Mouse (Mus musculus) intestine, embryonic 16.5 days (tissue): ENCODE data around the gene Gm20388. TPM values are rescaled to one million over a fixed set of nuclear protein-coding genes. Genes with fewer than 3 reads are reported as not detected.

Experiments
- ATAC-seq: fragments of 200-750 bp; cut with Nextera tagmentation; 2 replicates; pipeline ENCODE4 v1.8.0; 2017; ENCODE audit warnings: moderate TSS enrichment, moderate library complexity
- H3K27ac ChIP-seq: fragments of 300-500 bp; sonication (generic); 2 replicates; pipeline ENCODE4 v1.5.1; 2014; ENCODE audit warnings: mild to moderate bottlenecking, low read length
- H3K27me3 ChIP-seq: fragments of 300-500 bp; sonication (generic); replicated peaks from 2 replicates; pipeline ENCODE4 v1.6.1; 2014; ENCODE audit warnings: low read length, control low read depth, mixed read lengths; ENCODE audit not compliant: control insufficient read depth, insufficient read depth
- H3K36me3 ChIP-seq: fragments of 300-500 bp; sonication (generic); 2 replicates; pipeline ENCODE4 v1.6.1; 2014; ENCODE audit warnings: low read length, control low read depth; ENCODE audit not compliant: control insufficient read depth, insufficient read depth
- H3K4me1 ChIP-seq: fragments of 300-500 bp; sonication (generic); 2 replicates; pipeline ENCODE4 v1.6.1; 2014; ENCODE audit warnings: low read length, control low read depth, mixed read lengths; ENCODE audit not compliant: control insufficient read depth, insufficient read depth
- H3K4me2 ChIP-seq: fragments of 300-500 bp; sonication (generic); 2 replicates; pipeline ENCODE4 v1.6.1; 2014; ENCODE audit warnings: low read depth, low read length, control low read depth
- H3K4me3 ChIP-seq: fragments of 300-500 bp; sonication (generic); 2 replicates; pipeline ENCODE4 v1.5.1; 2014; ENCODE audit warnings: mild to moderate bottlenecking, low read length
- H3K9ac ChIP-seq: fragments of 300-500 bp; sonication (generic); 2 replicates; pipeline ENCODE4 v1.6.1; 2014; ENCODE audit warnings: low read depth, low read length
- H3K9me3 ChIP-seq: fragments of 300-500 bp; sonication (generic); 2 replicates; pipeline ENCODE4 v1.6.1; 2016; ENCODE audit warnings: low read length, control low read depth; ENCODE audit not compliant: control insufficient read depth
- WGBS: fragments of 180-500 bp; shearing (Covaris S2); extraction: QIAGEN DNeasy Blood & Tissue Kit; methylation state at CpG from one replicate; pipeline ENCODE4 v1.1.7; 2014; 5-methylcytosine and 5-hydroxymethylcytosine counted together
- polyA plus RNA-seq: library from polyadenylated mRNA; unstranded; fragments of >200 nt; fragmentation: Nextera tagmentation; extraction: Ambion mirVana; gene quantifications from 2 replicates; pipeline ENCODE4 v1.2.1, GENCODE M21; 2015

The Gm20388 gene
- polyA plus RNA-seq, 1 experiment from 2014 or later = 5.8 TPM

GRCm38 (mm10) chr8:121981520-121981895 is 2070.9 kb downstream of the Gm20388 start:
- no peak for ATAC-seq
- H3K4me3 ChIP-seq = no peak overlapping the region
- no peak overlapping the region for H3K9ac ChIP-seq
- no peaks in the 10 kb centered on the region for H3K9me3 ChIP-seq
- H3K4me2 ChIP-seq = no peak overlapping the region
- WGBS = 86% methylated on average over 7 of the region's 7 CpGs
- H3K27ac ChIP-seq = no peak overlapping the region
- peaks cover 8% of the 10 kb centered on the region for H3K36me3 ChIP-seq
- no peaks in the 10 kb centered on the region for H3K4me1 ChIP-seq
- no peaks in the 10 kb centered on the region for H3K27me3 ChIP-seq

- no peaks in the 10 kb centered on the region for H3K9me3 ChIP-seq
- H3K4me1 ChIP-seq = no peaks in the 10 kb centered on the region
- no peaks in the 10 kb centered on the region for H3K27me3 ChIP-seq
- H3K9ac ChIP-seq = no peak overlapping the region
- 100% methylated on average over 3 of the region's 3 CpGs for WGBS
- peaks cover 13% of the 10 kb centered on the region; the same call in 1 of the 2 replicates for H3K36me3 ChIP-seq
- H3K4me3 ChIP-seq = no peak overlapping the region
- H3K27ac ChIP-seq = no peak overlapping the region
- no peak for ATAC-seq
- H3K4me2 ChIP-seq = no peak overlapping the region
These were observed 2075.0 kb downstream of the Gm20388 start for GRCm38 (mm10) chr8:121985673-121986072.

GRCm38 (mm10) chr8:121987892-121988291 is 2077.3 kb downstream of the Gm20388 start:
- Histone ChIP-seq H3K4me1 (no peaks in the 10 kb centered on the region), H3K36me3 (peaks cover 13% of the 10 kb centered on the region; the same call in 1 of the 2 replicates), H3K27ac (no peak overlapping the region), H3K9ac (no peak overlapping the region), H3K27me3 (no peaks in the 10 kb centered on the region), H3K4me3 (no peak overlapping the region), H3K9me3 (no peaks in the 10 kb centered on the region), H3K4me2 (no peak overlapping the region)
- 86% methylated on average over 5 of the region's 5 CpGs for WGBS
- no peak for ATAC-seq

- ATAC-seq = no peak
- no peak overlapping the region for H3K27ac ChIP-seq
- 85% methylated on average over 9 of the region's 9 CpGs for WGBS
- H3K36me3 ChIP-seq = peaks cover 13% of the 10 kb centered on the region; the same call in 1 of the 2 replicates
- H3K4me3 ChIP-seq = no peak overlapping the region
- H3K9me3 ChIP-seq = no peaks in the 10 kb centered on the region
- H3K9ac ChIP-seq = no peak overlapping the region
- no peak overlapping the region for H3K4me2 ChIP-seq
- H3K27me3 ChIP-seq = no peaks in the 10 kb centered on the region
- H3K4me1 ChIP-seq = no peaks in the 10 kb centered on the region
These were observed 2080.0 kb downstream of the Gm20388 start for GRCm38 (mm10) chr8:121990506-121991255.

- WGBS = 81% methylated on average over 7 of the region's 7 CpGs
- Histone ChIP-seq H3K9ac (no peak overlapping the region), H3K27me3 (no peaks in the 10 kb centered on the region), H3K27ac (no peak overlapping the region), H3K4me2 (no peak overlapping the region), H3K36me3 (peaks cover 13% of the 10 kb centered on the region; the same call in 1 of the 2 replicates), H3K4me1 (no peaks in the 10 kb centered on the region), H3K4me3 (no peak overlapping the region), H3K9me3 (no peaks in the 10 kb centered on the region)
- no peak for ATAC-seq
These were observed 2081.0 kb downstream of the Gm20388 start for GRCm38 (mm10) chr8:121991611-121992010.

GRCm38 (mm10) chr8:121992911-121993310 is 2082.3 kb downstream of the Gm20388 start:
- H3K27me3 ChIP-seq = no peaks in the 10 kb centered on the region
- H3K9me3 ChIP-seq = no peaks in the 10 kb centered on the region
- no peak overlapping the region for H3K27ac ChIP-seq
- no peak for ATAC-seq
- peaks cover 13% of the 10 kb centered on the region; the same call in 1 of the 2 replicates for H3K36me3 ChIP-seq
- 74% methylated on average over 4 of the region's 4 CpGs for WGBS
- H3K9ac ChIP-seq = no peak overlapping the region
- H3K4me1 ChIP-seq = no peaks in the 10 kb centered on the region
- no peak overlapping the region for H3K4me3 ChIP-seq
- H3K4me2 ChIP-seq = no peak overlapping the region

GRCm38 (mm10) chr8:121995112-121995511 is 2084.5 kb downstream of the Gm20388 start:
- H3K4me2 ChIP-seq = no peak overlapping the region
- no peaks in the 10 kb centered on the region for H3K27me3 ChIP-seq
- ATAC-seq = no peak
- WGBS = 77% methylated on average over 4 of the region's 4 CpGs
- no peak overlapping the region for H3K4me3 ChIP-seq
- no peak overlapping the region for H3K27ac ChIP-seq
- no peak overlapping the region for H3K9ac ChIP-seq
- no peaks in the 10 kb centered on the region for H3K9me3 ChIP-seq
- no peaks in the 10 kb centered on the region for H3K4me1 ChIP-seq
- peaks cover 14% of the 10 kb centered on the region for H3K36me3 ChIP-seq

GRCm38 (mm10) chr8:121995895-121996294 is 2085.3 kb downstream of the Gm20388 start:
- H3K27me3 ChIP-seq = no peaks in the 10 kb centered on the region
- H3K27ac ChIP-seq = no peak overlapping the region
- no peaks in the 10 kb centered on the region for H3K9me3 ChIP-seq
- no peaks in the 10 kb centered on the region for H3K4me1 ChIP-seq
- H3K36me3 ChIP-seq = peaks cover 10% of the 10 kb centered on the region
- no peak overlapping the region for H3K4me2 ChIP-seq
- ATAC-seq = no peak
- H3K9ac ChIP-seq = no peak overlapping the region
- WGBS = 78% methylated on average over 3 of the region's 3 CpGs
- no peak overlapping the region for H3K4me3 ChIP-seq

GRCm38 (mm10) chr8:121998631-121999030 is 2088.0 kb downstream of the Gm20388 start:
- Histone ChIP-seq H3K27me3 (no peaks in the 10 kb centered on the region), H3K27ac (no peak overlapping the region), H3K9ac (no peak overlapping the region), H3K4me2 (no peak overlapping the region), H3K4me1 (no peaks in the 10 kb centered on the region), H3K9me3 (no peaks in the 10 kb centered on the region), H3K4me3 (no peak overlapping the region), H3K36me3 (peaks cover 10% of the 10 kb centered on the region)
- no peak for ATAC-seq
- WGBS = 89% methylated on average over 4 of the region's 4 CpGs

- no peak for ATAC-seq
- peaks cover 10% of the 10 kb centered on the region for H3K36me3 ChIP-seq
- H3K4me3 ChIP-seq = no peak overlapping the region
- 81% methylated on average over 5 of the region's 5 CpGs for WGBS
- no peak overlapping the region for H3K9ac ChIP-seq
- no peaks in the 10 kb centered on the region for H3K4me1 ChIP-seq
- H3K4me2 ChIP-seq = no peak overlapping the region
- H3K27ac ChIP-seq = no peak overlapping the region
- H3K27me3 ChIP-seq = no peaks in the 10 kb centered on the region
- H3K9me3 ChIP-seq = no peaks in the 10 kb centered on the region
These were observed 2088.6 kb downstream of the Gm20388 start for GRCm38 (mm10) chr8:121999211-121999610.
